Mouse (Mus musculus) stomach, postnatal 0 days (tissue): Measurements from ENCODE around the gene Cd40.

Experiments
- CTCF ChIP-seq: IDR thresholded peaks from 2 replicates; pipeline ENCODE4 v1.5.1; 2016; ENCODE audit warnings: antibody characterized with exemption, low read depth, mild to moderate bottlenecking, moderate library complexity
- EP300 ChIP-seq: optimal IDR thresholded peaks from 2 replicates; pipeline ENCODE3; 2016; ENCODE audit warnings: antibody characterized with exemption

GRCm38 (mm10) chr2:165009161-165009560, 46.3 kb upstream of the Cd40 start:
- TF ChIP-seq CTCF (no peak), EP300 (no peak)
